Mouse (Mus musculus) ES-E14 (cell line): ENCODE measurements around the gene Prelid1.

Experiments
- CHD2 ChIP-seq: IDR thresholded peaks from 2 replicates; pipeline ENCODE4 v1.6.1; 2014; ENCODE audit warnings: mild to moderate bottlenecking, low read depth, low read length, inconsistent platforms
- ZNF384 ChIP-seq: IDR thresholded peaks from 2 replicates; pipeline ENCODE4 v1.6.1; 2012; ENCODE audit warnings: low read depth, low read length, inconsistent platforms

DNA sequence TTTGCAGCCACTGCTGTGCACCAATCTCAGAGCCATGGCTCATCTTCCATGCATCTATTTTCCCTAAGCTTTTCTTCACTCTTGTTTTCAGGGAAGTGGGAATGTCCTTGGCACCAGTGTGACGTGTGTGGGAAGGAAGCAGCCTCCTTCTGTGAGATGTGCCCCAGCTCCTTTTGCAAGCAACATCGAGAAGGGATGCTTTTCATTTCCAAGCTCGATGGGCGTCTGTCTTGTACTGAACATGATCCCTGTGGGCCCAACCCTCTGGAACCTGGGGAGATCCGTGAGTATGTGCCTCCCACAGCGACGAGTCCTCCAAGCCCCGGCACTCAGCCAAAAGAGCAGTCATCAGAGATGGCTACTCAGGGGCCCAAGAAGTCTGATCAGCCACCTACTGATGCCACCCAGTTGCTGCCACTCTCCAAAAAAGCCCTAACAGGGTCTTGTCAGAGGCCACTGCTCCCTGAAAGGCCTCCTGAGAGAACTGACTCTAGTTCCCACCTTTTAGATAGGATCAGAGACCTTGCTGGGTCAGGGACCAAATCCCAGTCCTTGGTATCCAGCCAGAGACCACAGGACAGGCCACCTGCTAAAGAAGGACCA is 8.2 kb upstream of the Prelid1 start:
- TF ChIP-seq CHD2 (no peak), ZNF384 (no peak)
